Mouse (Mus musculus) embryo, embryonic 10 days (tissue): ENCODE measurements around the gene Fcrla.

Experiments
- DNase-seq: peaks from one replicate; pipeline ENCODE4 v3.0.0-alpha.2; 2015; ENCODE audit warnings: low spot score

Fcrla gene

GRCm38 (mm10) chr1:170886044-170886458, 41.3 kb downstream of the Fcrla start:
- no peak for DNase-seq

GRCm38 (mm10) chr1:170884978-170885561, 42.3 kb downstream of the Fcrla start, which contains the start of the genes Gm26620 and Dusp12:
TSS of gene Gm26620 (plus strand) at chr1:170885065.
TSS of gene Dusp12 (minus strand) at chr1:170885540.
- peak; percentile 97 for DNase-seq

- no peak for DNase-seq
These were observed 43.0 kb downstream of the Fcrla start for GRCm38 (mm10) chr1:170884390-170884789.

GRCm38 (mm10) chr1:170882915-170883485, 44.4 kb downstream of the Fcrla start:
- no peak for DNase-seq

- no peak for DNase-seq
These were observed 50.5 kb downstream of the Fcrla start for GRCm38 (mm10) chr1:170876906-170877305.

GRCm38 (mm10) chr1:170875676-170876075, 51.7 kb downstream of the Fcrla start:
- DNase-seq, result no peak

- no peak for DNase-seq
These were observed 55.4 kb downstream of the Fcrla start for GRCm38 (mm10) chr1:170871961-170872360.

GRCm38 (mm10) chr1:170871402-170871801, 56.0 kb downstream of the Fcrla start:
- no peak for DNase-seq

GRCm38 (mm10) chr1:170868905-170869283, 58.5 kb downstream of the Fcrla start:
- no peak for DNase-seq

- peak; percentile 92 for DNase-seq
These were observed 59.1 kb downstream of the Fcrla start for GRCm38 (mm10) chr1:170868107-170868904.

GRCm38 (mm10) chr1:170867691-170868105, 59.7 kb downstream of the Fcrla start, which contains the start of gene Atf6:
TSS of gene Atf6 (minus strand) at chr1:170867771.
- DNase-seq, result peak; percentile 98
